Mouse (Mus musculus): ENCODE measurements around the gene Atp6v1c2. TPM values are rescaled to one million over a fixed set of nuclear protein-coding genes. Genes with fewer than 3 reads are reported as not detected.
A peak's percentile ranks its signal among the peaks of the same experiment; 100 is the strongest.

Atp6v1c2 gene
- polyA plus RNA-seq, 1 experiment from 2014 or later: 0.59 TPM

DNA sequence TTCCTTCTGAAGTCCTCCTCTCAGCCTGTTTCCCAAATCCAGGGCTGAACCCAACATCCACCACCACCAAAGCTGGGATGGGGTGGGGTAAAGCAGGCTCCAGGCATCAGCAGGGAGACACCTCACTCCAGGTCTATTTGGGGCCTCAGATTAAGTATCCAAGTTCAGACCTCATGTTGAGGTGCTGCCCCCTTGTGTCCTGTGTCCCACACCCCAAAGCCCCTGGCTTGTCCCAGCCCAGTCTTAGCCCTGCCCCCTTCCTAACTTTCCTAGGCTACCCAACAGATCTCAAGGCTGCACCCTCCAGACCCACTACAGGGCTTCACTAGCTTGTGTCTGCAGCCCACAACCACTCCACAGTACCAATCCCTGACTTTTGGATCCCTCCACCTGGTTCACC lies 87.1 kb downstream of the Atp6v1c2 start:
- Histone ChIP-seq H3K36me3 (no peaks in the 10 kb centered on the region), H3K27ac (replicated peaks) (no peak overlapping the region), H3K4me1 (peaks cover 6% of the 10 kb centered on the region; the same call in 1 of the 2 replicates), H3K9ac (replicated peaks) (no peak overlapping the region), H3K4me2 (replicated peaks) (no peak overlapping the region), H3K4me3 (no peak overlapping the region), H3K9me3 (no peaks in the 10 kb centered on the region), H3K27me3 (no peaks in the 10 kb centered on the region)
- peak; percentile 26; the same call in 1 of the 2 replicates for ATAC-seq (replicated peaks)

DNA sequence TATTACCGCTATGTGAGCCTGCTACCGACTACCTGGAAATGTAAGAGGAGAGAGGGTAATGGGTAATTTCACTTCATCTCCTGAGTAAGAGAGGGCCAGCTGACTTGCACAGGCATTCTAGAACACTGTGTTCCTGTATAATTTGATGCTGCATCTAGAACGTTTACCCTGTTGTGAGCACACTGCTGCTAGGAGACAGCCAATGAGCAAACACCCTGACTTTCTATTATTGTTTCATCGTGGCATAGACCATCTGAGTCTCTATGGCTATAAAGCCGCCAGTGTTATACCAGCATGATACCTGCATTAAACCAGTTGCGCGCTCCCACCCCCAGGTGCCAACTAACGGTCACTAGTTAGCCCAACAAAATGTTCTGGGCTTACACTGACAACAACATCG lies 87.5 kb downstream of the Atp6v1c2 start:
- no peak for ATAC-seq (replicated peaks)
- 92% methylated on average over 9 of the region's 9 CpGs for WGBS
- Histone ChIP-seq H3K4me1 (peaks cover 6% of the 10 kb centered on the region; the same call in 1 of the 2 replicates), H3K27me3 (no peaks in the 10 kb centered on the region), H3K9ac (replicated peaks) (no peak overlapping the region), H3K27ac (replicated peaks) (no peak overlapping the region), H3K9me3 (no peaks in the 10 kb centered on the region), H3K4me2 (replicated peaks) (no peak overlapping the region), H3K36me3 (no peaks in the 10 kb centered on the region), H3K4me3 (no peak overlapping the region)

DNA sequence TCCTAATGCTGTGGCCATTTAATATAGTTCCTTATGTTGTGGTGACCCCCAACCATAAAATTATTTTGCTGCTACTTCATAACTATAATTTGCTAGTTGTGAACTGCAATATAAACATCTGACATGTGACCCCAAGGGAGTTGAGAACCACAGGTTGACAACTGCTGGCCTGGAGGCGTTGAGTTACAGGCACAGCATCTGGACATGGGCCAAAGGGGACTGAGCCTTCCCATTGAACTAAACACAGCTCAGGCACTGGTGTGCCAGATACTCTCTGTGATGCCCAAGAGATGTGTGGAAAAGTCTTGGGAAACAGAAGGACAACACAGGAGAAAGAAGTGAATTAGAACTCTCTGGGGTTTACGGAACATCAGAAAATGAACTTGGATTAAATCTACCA lies 88.1 kb downstream of the Atp6v1c2 start:
- WGBS: 83% methylated on average over 2 of the region's 2 CpGs

GRCm38 (mm10) chr12:17239428-17239688 lies 89.8 kb downstream of the Atp6v1c2 start:
- H3K36me3 ChIP-seq: no peaks in the 10 kb centered on the region
- no peak overlapping the region for H3K27ac ChIP-seq (replicated peaks)
- no peak overlapping the region for H3K4me2 ChIP-seq (replicated peaks)
- no peaks in the 10 kb centered on the region for H3K27me3 ChIP-seq
- no peaks in the 10 kb centered on the region for H3K9me3 ChIP-seq
- H3K4me1 ChIP-seq: peaks cover 9% of the 10 kb centered on the region
- ATAC-seq (replicated peaks): no peak
- H3K9ac ChIP-seq (replicated peaks): no peak overlapping the region
- H3K4me3 ChIP-seq: no peak overlapping the region

More for the DNA sequence above, 88.1 kb downstream of the Atp6v1c2 start:
- Histone ChIP-seq H3K4me2 (replicated peaks) (no peak overlapping the region), H3K4me1 (peaks cover 6% of the 10 kb centered on the region; the same call in 1 of the 2 replicates), H3K27me3 (no peaks in the 10 kb centered on the region), H3K9me3 (no peaks in the 10 kb centered on the region), H3K4me3 (no peak overlapping the region), H3K36me3 (no peaks in the 10 kb centered on the region), H3K9ac (replicated peaks) (no peak overlapping the region), H3K27ac (replicated peaks) (no peak overlapping the region)
- ATAC-seq (replicated peaks): no peak

GRCm38 (mm10) chr12:17238588-17239427 lies 90.4 kb downstream of the Atp6v1c2 start:
- Histone ChIP-seq H3K9me3 (no peaks in the 10 kb centered on the region), H3K27ac (replicated peaks) (0 out of 2 replicates have a peak overlapping the region, but pooled peaks have one; percentile 14), H3K4me2 (replicated peaks) (no peak overlapping the region), H3K27me3 (no peaks in the 10 kb centered on the region), H3K36me3 (no peaks in the 10 kb centered on the region), H3K4me1 (peaks cover 9% of the 10 kb centered on the region), H3K9ac (replicated peaks) (no peak overlapping the region), H3K4me3 (no peak overlapping the region)
- ATAC-seq (replicated peaks): peak; percentile 70
- WGBS: 22% methylated on average over 12 of the region's 12 CpGs

DNA sequence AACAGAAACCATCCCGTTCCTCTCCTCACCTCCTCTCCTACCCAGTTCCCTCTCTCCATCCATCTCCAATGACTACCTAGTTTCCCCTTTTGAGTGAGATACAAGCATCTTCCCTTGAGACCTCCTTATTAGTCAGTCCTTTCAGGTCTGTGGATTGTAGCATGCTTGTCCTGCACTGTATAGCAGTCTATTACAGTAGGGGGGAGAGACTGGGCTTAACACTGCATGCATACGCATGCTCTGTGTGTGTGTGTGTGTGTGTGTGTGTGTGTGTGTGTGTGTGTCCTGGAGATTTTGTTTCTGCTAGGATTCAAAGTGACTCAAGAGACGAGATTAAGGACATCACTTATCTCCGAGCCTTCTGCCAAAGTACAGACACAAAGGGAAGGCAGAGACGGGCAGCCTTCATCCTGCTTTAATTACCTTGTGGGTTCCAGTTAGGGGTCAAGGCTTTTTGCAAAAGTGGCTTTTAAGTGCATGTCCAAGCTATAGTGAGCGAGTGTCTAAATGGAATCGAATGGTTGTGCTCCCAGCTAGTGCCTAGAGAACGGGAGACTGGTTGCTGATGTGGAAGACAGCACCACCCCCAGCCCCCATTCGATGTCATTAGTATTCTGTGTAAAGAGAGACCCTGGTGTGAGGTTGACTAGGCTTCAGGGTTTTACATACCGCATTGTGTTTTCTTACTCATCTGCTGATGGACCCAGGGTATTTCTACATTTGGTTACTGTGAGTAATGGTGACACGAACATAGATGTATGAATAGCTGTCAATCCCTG lies 93.4 kb downstream of the Atp6v1c2 start:
- Histone ChIP-seq H3K4me1 (peaks cover 9% of the 10 kb centered on the region), H3K27me3 (no peaks in the 10 kb centered on the region), H3K36me3 (no peaks in the 10 kb centered on the region), H3K9me3 (no peaks in the 10 kb centered on the region), H3K27ac (replicated peaks) (no peak overlapping the region), H3K9ac (replicated peaks) (no peak overlapping the region), H3K4me3 (no peak overlapping the region), H3K4me2 (replicated peaks) (no peak overlapping the region)
- peak; percentile 61 for ATAC-seq (replicated peaks)
- WGBS: 26% methylated on average over 11 of the region's 11 CpGs

Small RNAs within 50 kb of the gene (microRNA-seq; reads per million reads assigned to microRNA genes)
- gene Mir3066: 16.7 reads per million, percentile 31 among the genes with 10 or more reads in this experiment

Other genes with a start within 250 kb of the Atp6v1c2 start
- gene Kcnf1, start 152.5 kb downstream of the Atp6v1c2 start, polyA plus RNA-seq (2015; fragmentation: Nextera tagmentation; extraction: Ambion mirVana): 4.0 and 4.1 TPM in 2 replicates
- gene Pdia6, start 62.8 kb downstream of the Atp6v1c2 start, polyA plus RNA-seq (2015; fragmentation: Nextera tagmentation; extraction: Ambion mirVana): 355 and 366 TPM in 2 replicates
- 22.2 and 23.9 TPM in 2 replicates for gene Nol10, start 19.1 kb upstream of the Atp6v1c2 start, polyA plus RNA-seq (2015; fragmentation: Nextera tagmentation; extraction: Ambion mirVana)
- gene Odc1, start 215.4 kb upstream of the Atp6v1c2 start, polyA plus RNA-seq (2015; fragmentation: Nextera tagmentation; extraction: Ambion mirVana): 231 and 237 TPM in 2 replicates